Mouse (Mus musculus) heart, postnatal 36 days (tissue): ENCODE data around the gene Polr3gl. TPM values are rescaled to one million over a fixed set of nuclear protein-coding genes. Genes with fewer than 3 reads are reported as not detected.

ENCODE experiments used
- DNase-seq, 2 experiments: peaks; one replicate each; pipeline ENCODE4 v3.0.0; 2021 to 2022
- intact Hi-C: fragments of 180-260 bp; cut with DNase I; formaldehyde crosslinking; loops from one replicate; pipeline ENCODE4 v1.15.1; 2025
- total RNA-seq, 2 experiments: library from RNA; stranded (reverse); gene quantifications; 2 replicates each; pipeline ENCODE4 v1.2.3; 2021

Polr3gl gene
- total RNA-seq, 2 experiments from 2014 or later, result 30.3 to 33.0 TPM

DNA sequence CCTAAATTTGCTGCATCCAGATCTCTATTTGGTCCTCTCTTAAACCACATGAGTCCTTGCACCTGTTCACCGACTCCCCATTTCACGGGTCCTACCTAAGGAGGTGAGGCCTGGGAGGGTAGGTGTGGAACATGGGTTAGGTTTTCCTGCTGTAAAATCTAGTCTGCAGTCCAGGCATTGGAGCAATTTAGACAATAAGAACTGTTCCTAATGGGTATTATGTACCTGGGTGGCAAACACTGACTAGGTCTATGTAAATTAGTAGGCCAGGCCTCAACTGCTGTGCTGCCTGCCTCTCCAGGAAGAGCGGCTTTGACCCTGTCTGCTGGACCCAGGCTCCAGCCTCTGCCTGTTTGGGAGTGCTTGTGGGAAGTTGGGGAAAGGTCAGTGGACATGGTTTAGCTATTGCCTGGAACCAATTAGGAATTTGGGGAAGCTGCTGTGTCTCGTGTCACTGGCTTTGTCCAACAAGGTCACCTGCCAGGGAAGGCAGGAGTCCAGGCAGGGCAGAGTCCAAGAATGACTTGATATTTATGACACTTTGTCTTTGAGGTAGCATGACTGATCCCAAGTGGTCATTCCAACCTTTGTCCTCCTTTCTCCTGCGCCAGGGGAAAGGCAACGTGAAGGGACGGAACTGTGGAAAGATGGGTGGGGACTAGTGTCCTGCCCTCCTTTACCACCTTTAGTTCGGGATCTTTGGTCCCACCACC is 18.6 kb downstream of the Polr3gl start:
- peak; percentile 80 to 84 for DNase-seq
- intact Hi-C loops, result no loop called here

DNA sequence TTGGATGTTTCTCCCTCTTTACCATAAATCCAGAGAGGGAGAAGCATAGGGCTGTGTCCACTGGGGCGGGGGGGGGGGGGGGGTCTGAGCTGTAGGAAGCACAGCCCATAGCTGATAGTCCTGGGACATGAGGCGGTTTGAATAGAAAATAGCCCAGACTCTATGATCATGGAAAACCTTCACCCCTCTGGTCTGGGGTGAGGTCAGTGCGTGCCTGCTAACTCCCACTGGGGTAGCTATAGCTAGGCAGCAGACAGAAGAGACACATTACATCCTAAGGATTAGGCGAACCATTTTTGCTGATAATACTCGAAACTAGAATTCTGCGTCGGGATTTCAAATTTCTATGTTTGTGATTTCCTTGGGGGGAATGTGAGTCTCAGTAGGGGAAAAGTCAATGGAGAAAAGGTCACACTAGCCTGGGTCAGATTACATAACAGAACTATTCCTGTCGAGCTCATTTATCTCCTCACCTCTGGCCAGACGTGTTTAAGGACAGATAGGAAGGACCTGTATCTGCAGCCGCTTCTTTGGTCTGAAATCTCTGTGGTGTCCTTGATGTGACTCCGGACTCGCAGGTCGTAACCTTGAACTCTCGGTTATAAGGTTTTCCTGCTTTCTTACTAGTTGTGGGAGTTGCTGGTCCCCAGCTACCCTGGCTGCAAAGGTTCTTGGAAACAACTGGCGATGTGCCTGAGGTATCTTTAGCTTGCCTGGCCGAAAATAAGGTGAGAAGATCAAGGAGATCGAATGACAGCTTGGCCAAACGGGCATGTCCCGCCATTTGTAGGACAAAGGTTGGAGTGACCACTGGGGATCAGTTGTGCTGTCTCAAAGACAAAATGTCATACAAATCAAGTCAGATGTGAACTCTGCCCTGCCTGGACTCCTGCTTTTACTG is 20.1 kb downstream of the Polr3gl start:
- DNase-seq, result peak; percentile 32 to 63
- intact Hi-C loops, result no loop called here

DNA sequence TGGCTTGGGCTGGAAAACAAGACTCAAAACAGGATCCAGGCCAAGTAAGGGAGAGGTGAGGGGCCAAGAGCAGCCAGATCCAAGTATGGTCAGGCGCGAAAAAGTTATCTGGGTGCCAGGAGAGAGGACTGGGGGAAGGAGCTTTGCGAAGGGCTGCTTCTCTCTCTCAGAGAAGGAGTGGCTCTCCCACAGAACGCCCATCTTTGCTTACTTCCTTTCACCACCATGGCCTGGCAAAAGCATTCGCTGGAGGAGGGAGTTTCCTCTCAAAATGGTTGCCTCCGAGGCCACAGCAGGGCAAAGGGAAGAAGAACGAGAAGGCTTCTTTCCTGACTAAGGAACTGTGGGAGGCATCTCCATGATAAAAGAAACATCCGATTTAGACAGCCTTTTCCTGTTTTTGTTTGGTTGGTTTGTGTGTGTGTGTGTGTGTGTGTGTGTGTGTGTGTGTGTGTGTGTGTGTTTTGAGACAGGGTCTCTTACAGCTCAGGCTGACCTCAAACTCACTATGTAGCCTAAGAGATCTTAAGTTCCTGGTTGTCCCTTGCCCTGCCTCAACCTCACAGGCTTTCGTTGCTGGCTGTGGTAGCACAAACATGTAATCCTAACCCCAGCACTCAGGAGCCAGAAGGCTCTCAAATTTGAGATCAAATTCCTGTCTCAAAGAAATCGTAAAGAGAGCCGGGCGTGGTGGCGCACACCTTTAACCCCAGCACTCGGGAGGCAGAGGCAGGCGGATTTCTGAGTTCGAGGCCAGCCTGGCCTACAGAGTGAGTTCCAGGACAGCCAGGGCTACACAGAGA is 21.9 kb downstream of the Polr3gl start:
- DNase-seq, result peak; percentile 65 to 75
- intact Hi-C loops, result no loop called here

DNA sequence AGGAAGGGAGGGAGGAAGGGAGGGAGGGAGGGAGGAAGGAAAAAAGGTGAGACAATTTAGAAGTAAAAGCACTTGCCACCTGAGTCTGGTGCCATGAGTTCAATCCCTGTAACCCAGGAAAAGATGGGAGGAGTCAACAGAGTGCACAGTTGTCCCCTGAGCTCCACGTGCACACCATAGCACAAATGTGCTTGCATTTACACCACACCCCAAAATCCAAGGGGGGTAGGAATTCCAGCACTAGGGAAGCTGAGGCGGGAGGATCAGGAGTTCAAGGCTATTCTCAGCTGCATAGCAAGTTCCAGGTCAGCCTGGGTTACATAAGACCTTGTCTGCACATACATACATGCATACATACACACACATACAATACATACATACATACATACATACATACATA is 22.6 kb downstream of the Polr3gl start:
- intact Hi-C loops, result no loop called here
- DNase-seq, result peak; percentile 11 to 33

DNA sequence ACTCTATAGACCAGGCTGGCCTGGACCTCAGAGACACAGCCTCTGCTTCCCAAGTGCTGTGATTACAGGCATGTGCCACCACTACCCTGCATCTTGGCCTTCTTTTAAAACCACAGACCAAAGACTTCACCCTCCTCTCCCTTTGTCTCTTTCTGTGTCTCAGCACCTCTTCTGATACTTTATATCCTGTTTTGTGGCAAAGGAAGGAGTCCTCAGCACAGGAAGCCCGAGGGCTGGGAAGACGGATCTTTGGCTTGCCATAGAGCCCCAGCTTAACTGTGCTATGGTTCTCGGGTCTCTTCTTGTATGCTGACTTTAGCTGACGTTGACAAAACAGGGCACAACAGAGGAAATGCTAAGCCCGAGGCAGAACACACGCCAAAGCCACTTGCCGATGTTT is 23.3 kb downstream of the Polr3gl start:
- intact Hi-C loops, result no loop called here
- peak; percentile 15 to 50 for DNase-seq

DNA sequence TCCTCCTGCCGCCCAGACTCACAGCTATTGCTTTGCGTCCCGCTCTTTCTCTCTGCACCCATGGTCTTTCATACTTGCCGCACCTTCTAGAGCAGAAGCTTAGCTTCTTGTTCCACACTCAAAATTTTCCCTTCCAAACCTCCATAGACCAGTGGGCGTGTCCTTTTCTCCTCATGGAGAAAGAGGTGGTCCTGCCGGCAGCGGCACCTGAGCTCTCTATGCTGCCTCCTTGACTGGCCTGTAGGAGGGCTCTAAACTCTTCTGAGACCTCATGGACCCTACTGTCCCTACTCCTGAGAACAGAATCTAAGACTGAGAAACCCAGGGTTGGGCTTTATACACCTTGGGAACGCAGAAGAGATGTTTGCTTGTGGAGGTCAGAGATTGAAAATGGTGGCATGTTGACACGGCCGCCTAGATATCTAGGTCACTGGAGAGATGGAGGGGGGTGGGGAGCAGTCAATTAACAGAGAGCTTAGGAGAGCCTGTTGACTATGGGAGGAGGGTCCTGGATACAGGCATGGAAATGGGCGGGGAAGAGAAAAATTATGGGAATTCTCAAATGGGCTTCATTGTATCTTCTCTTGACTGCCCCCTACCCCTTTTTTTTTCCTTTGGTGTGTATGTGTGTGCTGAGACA is 23.9 kb downstream of the Polr3gl start:
- intact Hi-C loops, result no loop called here
- peak in 1 of 2 experiments; percentile 15 for DNase-seq

DNA sequence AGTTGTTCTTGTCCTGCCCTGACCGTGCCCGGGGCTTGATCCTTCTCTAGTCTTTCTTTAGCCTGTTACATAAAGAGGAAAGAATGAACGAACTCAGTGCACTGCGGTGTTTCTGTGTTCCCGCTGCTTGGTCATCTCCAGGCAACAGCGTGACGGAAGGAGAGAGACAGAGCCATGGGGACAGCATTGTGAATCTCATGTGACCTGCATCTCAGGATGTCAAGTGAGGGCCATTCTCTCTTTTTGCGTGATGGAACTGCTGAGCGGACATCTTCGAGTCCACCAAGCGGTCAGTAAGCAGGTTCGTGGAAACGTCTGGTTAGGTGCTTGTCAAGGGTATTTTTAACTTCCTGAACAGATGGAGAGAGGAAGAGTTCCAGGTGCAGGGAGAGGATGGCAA is 24.5 kb downstream of the Polr3gl start:
- DNase-seq, result peak; percentile 26 to 60
- intact Hi-C loops, result no loop called here

DNA sequence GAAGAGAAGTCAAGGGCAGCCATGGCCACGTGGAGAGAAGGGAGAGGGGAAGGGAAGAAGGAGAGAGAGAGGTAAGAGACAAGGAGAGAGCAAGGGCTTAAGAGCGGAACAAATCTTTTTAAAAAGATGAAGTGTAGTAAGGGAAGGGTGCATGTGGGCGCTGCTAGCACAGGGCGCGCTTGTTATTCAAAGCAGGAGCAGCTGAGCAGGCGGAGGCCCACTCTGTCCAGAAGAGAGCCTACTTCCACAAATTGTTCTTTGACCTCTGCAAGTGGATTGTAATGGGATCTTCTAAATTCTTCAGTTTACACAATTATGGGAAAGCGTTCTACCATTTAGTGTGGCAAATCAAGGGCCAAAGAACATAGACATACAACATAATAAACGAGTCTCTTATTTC is 25.4 kb downstream of the Polr3gl start:
- intact Hi-C loops, result no loop called here
- DNase-seq, result peak; percentile 27 to 33

DNA sequence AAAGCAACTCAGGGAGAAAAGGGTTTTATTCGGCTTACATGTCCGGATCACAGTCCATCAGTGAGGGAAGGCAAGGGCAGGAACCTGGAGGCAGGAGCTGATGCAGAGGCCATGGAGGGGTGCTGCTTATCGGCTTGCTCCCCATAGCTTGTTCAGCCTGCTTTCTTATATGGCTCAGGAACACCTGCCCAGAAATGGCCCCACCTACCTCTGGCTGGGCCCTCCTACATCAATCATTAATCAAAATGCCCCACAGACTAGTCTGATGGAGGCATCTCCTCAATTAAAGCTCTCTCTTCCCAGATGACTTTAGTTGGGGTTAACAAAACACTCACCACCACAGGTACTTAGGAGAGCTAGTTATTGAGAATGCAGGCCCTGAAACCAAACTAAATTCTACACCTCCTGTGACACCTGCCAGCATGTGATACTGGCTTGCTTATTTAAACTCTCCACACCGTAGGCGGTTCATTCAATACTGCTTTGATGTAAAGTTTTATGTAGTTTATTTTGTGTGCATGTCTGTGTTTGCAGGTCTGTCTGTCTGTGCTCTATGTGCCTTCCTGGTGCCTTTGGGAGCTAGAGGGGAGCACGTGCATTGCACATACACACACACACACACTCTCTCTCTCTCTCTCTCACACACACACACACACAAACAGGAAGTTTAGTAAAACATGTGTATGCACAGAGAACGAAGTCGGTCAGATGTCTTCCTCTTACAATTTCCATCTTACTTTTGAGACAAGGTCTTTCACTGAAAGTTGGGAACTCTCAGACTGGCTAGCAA is 27.1 kb downstream of the Polr3gl start:
- peak in 1 of 2 experiments; percentile 8 for DNase-seq
- intact Hi-C loops, result no loop called here

DNA sequence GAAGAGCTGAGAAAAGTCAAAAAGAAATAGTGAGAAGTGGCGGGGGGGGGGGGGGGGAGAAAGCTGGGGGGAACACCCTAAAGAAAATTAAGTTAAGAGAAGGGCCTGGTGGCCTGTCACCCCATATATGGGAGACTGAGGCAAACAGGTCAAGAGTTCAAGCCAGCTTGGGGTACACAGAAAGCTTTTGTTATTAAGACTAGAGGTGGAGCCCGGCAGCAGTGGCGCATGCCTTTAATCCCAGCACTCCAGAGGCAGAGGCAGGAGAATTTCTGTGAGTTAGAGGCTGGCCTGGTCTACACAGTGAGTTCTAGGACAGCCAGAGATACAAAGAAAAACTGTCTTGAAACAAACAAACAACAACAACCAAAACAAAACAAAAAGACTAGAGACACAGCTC is 28.9 kb downstream of the Polr3gl start:
- intact Hi-C loops, result no loop called here
- DNase-seq, result peak; percentile 10 to 25

DNA sequence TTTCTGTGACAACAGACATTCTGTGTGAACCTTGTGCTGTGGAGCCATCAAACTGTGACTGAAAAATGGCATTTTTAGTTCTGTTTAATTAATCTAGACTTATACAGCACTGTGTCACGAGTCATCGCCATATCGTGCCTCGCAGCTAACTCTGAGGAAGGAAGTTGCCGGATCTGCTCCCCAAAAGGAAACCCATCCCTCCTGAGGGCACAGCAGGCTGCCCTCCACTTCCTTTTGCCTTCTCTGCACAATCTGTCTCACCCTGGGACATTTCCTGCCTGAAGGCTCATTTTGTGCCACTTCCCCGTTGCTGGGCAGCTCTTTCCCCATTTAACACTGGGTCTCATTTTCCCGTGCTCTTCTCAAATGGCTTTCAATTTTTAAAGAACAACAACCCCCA is 29.3 kb downstream of the Polr3gl start:
- DNase-seq, result peak in 1 of 2 experiments; percentile 62
- intact Hi-C loops, result loop anchor here (1.0 kb wide), 1 partner anchor 12 kb away; the partner anchor contains the start of gene Gm16253

DNA sequence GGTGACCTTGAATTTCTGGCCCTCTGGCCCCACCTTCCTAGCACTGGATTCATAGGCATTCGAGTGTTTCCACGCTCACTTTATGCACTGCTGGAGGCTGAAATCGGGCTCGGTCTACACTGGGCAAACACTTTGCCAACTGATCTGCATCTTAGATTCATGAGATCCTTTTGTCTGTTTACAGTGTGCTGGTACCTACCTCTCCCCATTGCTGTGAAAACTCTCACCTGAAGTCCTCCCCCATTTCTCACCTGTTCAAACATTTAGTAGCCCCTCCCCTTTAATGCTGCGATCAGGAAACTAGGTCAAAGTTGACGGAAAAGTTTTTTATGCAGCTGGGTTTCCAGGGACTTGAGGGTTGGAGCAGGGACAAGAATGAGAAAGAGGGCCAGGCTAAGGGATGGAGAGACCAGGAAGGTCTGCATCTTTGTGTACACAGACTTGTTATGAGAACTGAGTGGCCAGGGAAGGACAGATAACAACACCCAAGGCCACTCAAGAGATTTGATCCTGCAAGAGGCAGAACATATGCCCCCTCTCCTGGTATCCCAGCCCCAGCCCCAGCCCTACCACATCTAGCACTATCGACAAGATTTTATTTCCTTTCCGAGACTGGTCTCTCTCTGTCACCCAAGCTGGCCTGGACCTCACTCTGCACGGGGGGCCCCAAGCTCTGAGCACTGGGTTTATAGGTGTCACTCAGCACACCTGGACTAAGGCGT is 29.9 kb downstream of the Polr3gl start:
- DNase-seq, result peak; percentile 51 to 68
- intact Hi-C loops, result loop anchor here (1.0 kb wide), 1 partner anchor 12 kb away; the partner anchor contains the start of gene Gm16253

DNA sequence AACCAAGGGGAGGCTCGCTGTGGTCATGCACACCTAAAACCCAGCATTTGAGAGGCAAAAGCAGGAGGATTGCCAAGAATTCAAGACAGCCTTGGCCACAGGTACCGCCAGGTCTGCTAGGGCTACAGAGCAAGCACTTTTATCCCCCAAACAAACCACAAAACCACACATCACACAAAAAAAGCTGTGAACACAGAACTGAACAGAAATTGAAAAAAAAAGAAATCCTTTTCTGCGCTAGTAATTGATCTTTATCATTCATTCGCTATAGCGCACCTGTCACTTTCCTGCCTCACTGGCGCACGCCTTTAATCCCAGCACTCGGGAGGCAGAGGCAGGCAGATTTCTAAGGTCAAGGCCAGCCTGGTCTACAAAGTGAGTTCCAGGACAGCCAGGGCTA is 30.7 kb downstream of the Polr3gl start:
- intact Hi-C loops, result no loop called here
- peak; percentile 14 to 39 for DNase-seq

DNA sequence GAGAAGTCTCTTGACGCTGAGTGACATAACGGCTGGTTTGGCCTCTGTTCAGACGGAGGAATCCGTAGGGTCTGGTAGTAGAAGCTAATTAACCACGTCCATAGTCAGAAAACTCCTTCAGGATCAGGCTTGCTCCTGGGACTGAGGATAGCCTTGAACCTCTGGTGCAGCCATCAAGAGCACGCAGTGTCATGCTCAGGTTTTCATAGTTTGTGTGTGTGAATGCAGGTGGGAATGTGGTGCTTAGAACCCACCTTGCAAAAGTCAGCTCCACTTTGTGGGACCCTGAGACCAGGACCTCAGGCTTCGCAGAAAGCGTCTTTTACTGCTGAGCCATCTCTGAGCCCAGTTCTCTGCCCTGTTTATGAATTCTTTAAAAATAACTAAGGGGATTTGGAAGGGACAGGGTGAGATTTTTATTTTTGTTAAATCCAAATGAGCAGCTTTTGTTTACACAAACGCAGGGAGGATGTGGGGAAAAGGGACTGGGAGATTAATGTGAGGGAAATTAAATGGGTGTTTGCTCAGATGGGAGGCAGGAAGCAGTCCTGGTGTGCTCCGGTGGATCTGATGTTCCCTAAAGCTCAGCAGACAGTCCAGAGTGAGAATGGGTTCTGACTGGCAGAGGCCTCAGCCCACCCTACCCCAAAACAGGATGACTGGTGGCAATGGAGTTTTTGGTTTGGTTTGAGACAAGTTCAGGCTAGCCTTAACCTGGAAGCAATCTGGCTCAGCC is 31.9 kb downstream of the Polr3gl start:
- intact Hi-C loops, result no loop called here
- DNase-seq, result peak; percentile 44 to 73

DNA sequence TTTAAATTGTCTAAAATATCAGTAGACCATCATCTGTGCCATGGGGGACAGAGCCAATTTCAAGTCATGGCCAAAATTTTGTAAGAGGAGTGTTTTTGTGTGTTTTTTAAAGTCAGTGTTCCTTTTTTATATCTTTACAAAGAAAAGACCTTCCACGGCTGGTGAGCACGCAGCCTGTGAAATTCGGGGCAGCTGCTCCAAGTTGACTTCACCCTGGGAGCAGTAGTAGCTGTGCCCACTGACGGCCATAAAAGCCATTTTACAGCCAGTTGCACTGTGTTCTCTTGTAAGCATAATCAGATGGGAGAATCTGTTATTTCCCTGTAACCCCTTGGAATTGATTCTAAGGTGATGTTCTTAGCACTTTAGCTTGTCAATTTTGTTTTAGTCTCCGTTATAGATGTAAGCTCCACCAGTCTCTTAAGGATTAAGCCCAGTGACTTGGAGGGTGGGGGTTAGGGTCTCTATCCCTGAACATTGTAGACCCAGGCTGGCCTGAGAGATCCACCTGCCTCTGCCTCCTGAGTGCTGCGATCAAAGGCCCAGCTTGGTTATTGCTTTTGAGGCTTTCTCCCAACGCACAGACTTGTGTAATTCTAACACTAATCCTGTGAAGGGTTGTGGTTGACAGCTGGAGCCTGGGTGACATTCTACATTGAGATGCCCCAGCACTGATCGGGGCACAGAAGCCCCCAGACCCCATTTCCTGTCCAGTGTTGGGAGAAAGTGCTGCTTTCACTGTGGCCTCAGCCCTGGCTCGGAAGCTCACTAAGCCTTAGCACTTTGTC is 32.9 kb downstream of the Polr3gl start:
- DNase-seq, result peak; percentile 41 to 69
- intact Hi-C loops, result no loop called here

DNA sequence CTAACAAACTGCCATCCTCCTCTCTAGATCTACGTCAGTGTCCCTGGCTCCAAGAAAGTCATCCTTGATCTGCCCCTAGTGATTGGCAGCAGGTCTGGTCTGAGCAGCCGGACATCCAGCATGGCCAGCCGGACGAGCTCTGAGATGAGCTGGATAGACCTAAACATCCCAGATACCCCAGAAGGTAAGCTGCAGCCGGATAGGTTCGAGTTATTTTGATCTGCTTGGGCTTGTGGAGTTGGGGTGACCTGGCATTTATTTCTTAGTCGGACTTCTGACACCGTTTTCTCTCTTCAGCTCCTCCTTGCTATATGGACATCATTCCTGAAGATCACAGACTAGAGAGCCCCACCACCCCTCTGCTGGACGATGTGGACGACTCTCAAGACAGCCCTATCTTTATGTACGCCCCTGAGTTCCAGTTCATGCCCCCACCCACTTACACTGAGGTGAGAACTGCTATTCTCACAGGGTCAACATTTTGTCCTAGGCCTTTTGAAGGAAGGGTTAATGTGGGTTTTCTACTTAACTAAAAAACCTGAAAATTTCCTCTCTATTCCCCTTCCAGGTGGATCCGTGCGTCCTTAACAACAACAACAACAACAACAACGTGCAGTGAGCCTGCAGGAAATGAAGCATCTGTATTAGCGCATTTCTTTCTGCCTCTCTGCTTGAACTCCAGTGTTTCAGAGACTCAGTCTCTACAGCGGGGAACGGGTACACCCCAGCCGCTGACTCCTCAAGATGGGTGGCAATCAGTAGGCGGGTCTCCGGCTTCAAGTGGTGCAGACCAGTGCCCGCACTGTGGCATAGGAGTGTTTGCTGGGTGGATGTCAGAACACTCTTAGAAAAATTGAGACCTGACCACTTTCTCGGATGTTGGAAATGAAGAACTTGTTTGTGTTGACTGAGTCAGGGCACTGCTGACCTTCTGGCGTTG is 33.8 kb downstream of the Polr3gl start:
- DNase-seq, result peak; percentile 45 to 73
- intact Hi-C loops, result no loop called here
